Mouse (Mus musculus): ENCODE data around the gene Atp6v1g3.

DNA sequence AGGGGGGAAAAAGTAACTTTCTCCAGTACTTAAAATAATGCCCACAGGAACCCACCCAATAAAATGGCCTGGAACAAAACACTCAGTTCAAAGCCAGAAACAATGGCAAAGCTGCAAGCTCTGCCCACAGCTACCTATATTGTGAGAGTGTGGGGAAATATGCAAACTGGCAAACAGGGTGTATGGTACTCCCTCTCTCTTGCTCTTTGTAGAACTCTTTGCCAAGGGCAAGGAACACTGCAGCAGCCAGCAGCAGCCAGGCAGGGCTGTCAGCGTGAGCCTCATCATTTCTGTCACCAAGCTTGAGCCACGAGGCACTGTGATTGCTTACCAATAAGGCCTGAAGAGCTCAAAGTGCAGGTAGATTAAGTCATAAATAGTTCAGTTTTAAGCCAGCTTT lies 53.0 kb downstream of the Atp6v1g3 start:
- TF ChIP-seq NELFE (IDR thresholded peaks at IDR 0.05; ENCODE audit: low read depth, low read length), result no peak
- TF ChIP-seq CTCF (IDR thresholded peaks at IDR 0.05 in 2 of 3, conservative IDR thresholded peaks at IDR 0.05 in 1 of 3; ENCODE audit: control insufficient read depth in 1 of 3, insufficient read depth in 1 of 3, low read depth in 2 of 3, low read length in 3 of 3, poor library complexity in 1 of 3, severe bottlenecking in 1 of 3), result no peak
- TF ChIP-seq EP300 (IDR thresholded peaks at IDR 0.05; ENCODE audit: low read depth in 1 of 2, low read length in 2 of 2), result no peak
- no peak for TF ChIP-seq ZMIZ1 (IDR thresholded peaks at IDR 0.05; ENCODE audit: low read depth, low read length)
- no peak for TF ChIP-seq RAD21 (IDR thresholded peaks at IDR 0.05; ENCODE audit: low read depth, low read length)
- TF ChIP-seq CHD2 (IDR thresholded peaks at IDR 0.05; ENCODE audit: low read length), result no peak
- no peak for TF ChIP-seq E2F4 (IDR thresholded peaks at IDR 0.05; ENCODE audit: borderline replicate concordance, low read depth, low read length)
- TF ChIP-seq BHLHE40 (IDR thresholded peaks at IDR 0.05; ENCODE audit: borderline replicate concordance, low read depth, low read length), result no peak

Measured in MEL (cell line).